Mouse (Mus musculus) stomach, postnatal 0 days (tissue): ENCODE results near the gene Lgals7.

Experiments
- CTCF ChIP-seq: IDR thresholded peaks from 2 replicates; pipeline ENCODE4 v1.5.1; 2016; ENCODE audit warnings: antibody characterized with exemption, low read depth, mild to moderate bottlenecking, moderate library complexity
- EP300 ChIP-seq: optimal IDR thresholded peaks from 2 replicates; pipeline ENCODE3; 2016; ENCODE audit warnings: antibody characterized with exemption

GRCm38 (mm10) chr7:28911632-28912031 lies 48.0 kb downstream of the Lgals7 start:
- TF ChIP-seq CTCF (peak; percentile 28; the same call in 1 of the 2 replicates), EP300 (no peak)
